Mouse (Mus musculus) 416B (cell line): ENCODE results near the gene Atcay.
"Not testable (repeated sequence)": the region's sequence is repeated elsewhere in the genome, so short reads cannot be mapped to it uniquely, and the experiment has no call there.

ENCODE experiments used
- DNase-seq: peaks from one replicate; pipeline ENCODE4 v3.0.0; 2011; ENCODE audit warnings: low read depth

Atcay gene

GRCm38 (mm10) chr10:81200141-81200540 is 30.5 kb downstream of the Atcay start:
- DNase-seq, result no peak

GRCm38 (mm10) chr10:81198990-81199389 is 31.6 kb downstream of the Atcay start:
- no peak for DNase-seq

GRCm38 (mm10) chr10:81198230-81198629 is 32.4 kb downstream of the Atcay start:
- peak; percentile 75 for DNase-seq

DNA sequence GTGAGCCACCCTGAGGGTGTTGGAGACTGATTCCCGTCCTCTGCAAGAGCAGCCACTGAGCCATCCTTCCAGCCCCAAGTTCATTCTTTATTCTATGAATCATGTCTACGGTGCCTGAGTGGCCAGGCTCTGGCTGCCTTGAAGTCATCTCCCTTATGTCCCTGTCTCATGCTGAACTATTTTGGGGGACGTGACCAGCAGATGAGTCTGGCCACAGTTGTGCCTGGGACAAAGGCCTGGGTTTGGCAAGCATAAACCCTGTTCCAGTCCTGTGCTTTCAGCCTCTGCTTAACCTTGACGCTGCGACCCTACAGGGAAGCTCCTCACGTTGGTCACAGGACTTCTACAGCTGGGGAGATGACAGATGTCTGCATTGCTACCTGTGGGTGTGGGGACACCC is 33.3 kb downstream of the Atcay start:
- no peak for DNase-seq

GRCm38 (mm10) chr10:81196470-81197065 is 34.1 kb downstream of the Atcay start:
- no peak for DNase-seq

- DNase-seq, result no peak
These were observed 35.3 kb downstream of the Atcay start for GRCm38 (mm10) chr10:81195300-81195699.

DNA sequence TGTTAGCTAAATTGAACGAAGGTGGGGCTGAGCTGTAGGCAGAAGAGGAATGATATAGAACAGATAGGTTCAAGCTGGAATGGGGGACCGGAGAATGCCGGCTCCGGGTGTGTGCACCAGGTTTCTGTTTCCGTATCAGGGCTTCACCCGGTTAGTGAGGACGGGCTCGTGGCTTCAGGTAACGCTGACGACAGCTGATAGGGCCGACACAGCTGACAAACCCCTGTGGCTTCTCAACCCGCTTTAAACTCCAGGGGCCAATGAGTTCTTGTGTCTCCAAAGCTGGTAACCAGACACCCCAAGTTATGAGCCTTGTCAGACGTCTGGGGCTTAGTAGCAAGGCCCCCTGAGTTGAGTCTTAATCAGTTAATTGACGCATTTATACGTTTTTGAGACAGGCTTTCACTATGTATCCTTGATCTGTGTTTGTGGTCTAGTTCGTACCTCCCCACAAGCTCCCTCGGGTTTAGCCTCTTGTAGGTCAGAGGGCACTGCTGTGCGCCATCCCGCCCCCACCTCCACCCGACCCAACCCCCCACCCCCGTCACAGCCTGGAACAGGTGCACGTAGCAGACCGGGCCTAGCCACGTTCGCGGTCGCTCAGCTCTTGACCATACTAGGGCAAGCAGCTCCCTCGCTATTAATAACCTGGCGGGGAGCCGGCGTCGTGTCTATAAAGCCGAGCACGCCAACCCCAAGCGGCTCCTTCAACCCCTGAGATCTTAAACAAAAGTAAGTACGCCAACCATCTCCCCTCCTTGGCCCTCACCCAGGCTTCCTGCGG is 36.5 kb downstream of the Atcay start:
- DNase-seq, result no peak

DNA sequence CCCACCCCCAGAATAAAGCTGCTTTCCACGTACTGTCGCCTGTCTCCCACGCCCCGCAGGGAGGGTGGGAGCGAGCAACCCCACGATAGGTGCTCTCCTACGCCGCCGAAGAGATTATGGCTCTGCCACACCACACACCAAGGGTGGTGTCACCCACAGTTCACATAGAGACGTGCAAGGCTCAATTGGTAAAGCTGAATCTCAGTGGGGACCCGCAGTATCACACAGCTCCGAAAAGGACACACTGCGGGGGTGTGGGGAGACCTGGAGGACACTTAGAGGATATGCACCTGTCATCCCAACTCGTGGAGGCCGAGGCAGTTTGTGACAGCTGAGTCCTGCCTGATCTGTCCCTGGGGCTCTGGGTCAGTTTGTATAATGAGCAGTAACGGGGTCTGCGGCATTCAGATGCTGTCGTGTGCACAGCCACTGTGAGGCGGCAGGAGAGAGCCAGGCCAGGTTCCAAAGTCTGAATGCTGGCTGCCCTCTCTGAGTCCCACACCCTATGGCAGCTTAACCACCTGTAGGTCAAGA is 37.6 kb downstream of the Atcay start:
- DNase-seq, result peak; percentile 45

DNA sequence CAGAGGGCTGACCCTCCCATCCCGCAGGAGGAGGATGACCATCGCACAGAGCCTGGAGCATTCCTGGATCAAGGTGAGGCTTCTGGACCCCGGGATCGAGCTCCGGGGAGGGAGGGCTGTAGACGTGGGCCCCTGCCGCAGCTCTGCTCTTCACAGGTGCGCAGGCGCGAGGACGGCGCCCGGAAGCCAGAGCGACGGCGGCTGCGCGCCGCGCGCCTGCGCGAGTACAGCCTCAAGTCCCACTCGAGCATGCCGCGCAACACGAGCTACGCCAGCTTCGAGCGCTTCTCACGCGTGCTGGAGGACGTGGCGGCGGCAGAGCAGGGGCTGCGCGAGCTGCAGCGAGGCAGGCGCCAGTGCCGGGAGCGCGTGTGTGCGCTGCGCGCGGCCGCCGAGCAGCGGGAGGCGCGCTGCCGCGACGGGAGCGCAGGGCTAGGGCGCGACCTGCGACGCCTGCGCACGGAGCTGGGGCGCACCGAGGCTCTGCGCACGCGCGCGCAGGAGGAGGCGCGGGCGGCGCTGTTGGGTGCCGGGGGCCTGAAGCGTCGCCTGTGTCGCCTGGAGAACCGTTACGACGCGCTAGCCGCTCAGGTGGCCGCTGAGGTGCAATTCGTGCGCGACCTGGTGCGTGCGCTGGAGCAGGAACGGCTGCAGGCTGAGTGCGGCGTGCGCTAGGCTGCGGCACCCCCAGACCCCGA is 38.2 kb downstream of the Atcay start:
- DNase-seq, result peak; percentile 87

GRCm38 (mm10) chr10:81191342-81191982 is 39.2 kb downstream of the Atcay start:
- peak; percentile 81 for DNase-seq

DNA sequence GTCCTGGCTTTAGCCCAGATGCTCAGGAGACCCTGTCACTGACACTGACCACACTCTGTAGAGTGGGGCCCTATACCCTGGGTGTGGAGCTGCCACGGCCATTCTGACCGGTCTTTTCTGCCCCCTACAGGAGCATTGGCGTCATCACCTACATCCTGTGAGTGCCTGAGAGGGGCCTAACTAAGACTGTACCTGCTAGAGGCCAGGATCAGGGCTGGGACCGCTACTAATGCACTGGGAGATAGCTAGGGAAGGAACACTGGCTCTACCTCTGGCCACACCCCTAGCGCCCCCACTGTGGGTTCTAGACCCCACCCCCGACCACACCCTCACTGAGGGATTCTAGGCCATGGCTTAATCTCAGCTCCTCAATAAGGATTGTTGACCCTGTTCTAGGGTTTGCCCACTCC is 39.7 kb downstream of the Atcay start:
- DNase-seq, result peak; percentile 56

DNA sequence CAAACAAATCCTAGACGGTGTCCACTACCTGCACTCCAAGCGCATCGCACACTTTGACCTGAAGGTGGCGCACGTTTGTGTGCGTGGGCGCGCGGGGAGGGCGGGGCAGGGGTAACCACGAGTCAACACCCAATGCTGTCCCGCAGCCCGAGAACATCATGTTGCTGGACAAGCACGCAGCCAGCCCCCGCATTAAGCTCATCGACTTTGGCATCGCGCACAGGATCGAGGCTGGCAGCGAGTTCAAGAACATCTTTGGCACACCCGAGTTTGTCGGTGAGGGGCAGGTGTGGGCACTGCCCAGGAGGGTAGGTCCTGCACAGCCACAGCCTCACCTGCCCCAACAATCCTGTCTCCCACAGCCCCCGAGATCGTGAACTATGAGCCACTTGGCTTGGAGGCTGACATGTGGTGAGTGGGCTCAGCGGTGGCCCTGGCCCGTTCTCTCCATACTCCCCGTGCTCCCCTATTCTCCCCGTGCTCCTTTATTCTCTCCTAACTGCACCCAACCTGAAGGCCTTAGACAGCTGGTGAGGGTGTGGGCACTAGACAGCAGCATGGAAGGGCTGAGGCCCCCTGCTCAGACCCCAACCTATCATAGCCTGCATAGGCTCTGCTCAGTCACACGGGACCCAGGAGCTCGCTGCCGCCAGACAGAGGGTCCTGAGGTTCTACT is 40.3 kb downstream of the Atcay start:
- peak; percentile 54 for DNase-seq

GRCm38 (mm10) chr10:81189821-81190220 is 40.8 kb downstream of the Atcay start:
- DNase-seq, result no peak

GRCm38 (mm10) chr10:81187161-81187560 is 43.5 kb downstream of the Atcay start:
- no peak for DNase-seq

GRCm38 (mm10) chr10:81184765-81185164 is 45.9 kb downstream of the Atcay start:
- no peak for DNase-seq

DNA sequence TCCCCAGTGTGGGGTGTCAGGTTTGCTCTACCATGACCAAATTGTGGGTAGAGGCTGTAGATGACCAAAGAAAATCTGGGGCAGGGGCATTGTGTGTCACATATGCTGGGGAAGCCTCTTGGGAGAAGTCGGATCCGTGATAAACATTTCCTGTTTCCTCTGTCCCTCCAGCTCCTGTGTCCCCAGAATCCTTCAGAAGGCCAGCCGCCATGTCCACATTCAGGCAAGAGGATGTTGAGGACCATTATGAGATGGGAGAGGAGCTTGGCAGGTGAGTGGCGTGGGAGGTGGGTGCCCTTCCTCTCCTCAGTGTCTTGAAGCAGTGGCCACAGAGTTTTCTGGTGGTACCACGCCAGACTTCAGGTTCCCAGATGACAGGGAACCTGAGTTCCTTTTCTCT is 46.8 kb downstream of the Atcay start, which contains the start of gene 4930442H23Rik:
4930442H23Rik (minus strand) TSS at position 45 of the 400 bp plus-strand sequence.
- no peak for DNase-seq

DNA sequence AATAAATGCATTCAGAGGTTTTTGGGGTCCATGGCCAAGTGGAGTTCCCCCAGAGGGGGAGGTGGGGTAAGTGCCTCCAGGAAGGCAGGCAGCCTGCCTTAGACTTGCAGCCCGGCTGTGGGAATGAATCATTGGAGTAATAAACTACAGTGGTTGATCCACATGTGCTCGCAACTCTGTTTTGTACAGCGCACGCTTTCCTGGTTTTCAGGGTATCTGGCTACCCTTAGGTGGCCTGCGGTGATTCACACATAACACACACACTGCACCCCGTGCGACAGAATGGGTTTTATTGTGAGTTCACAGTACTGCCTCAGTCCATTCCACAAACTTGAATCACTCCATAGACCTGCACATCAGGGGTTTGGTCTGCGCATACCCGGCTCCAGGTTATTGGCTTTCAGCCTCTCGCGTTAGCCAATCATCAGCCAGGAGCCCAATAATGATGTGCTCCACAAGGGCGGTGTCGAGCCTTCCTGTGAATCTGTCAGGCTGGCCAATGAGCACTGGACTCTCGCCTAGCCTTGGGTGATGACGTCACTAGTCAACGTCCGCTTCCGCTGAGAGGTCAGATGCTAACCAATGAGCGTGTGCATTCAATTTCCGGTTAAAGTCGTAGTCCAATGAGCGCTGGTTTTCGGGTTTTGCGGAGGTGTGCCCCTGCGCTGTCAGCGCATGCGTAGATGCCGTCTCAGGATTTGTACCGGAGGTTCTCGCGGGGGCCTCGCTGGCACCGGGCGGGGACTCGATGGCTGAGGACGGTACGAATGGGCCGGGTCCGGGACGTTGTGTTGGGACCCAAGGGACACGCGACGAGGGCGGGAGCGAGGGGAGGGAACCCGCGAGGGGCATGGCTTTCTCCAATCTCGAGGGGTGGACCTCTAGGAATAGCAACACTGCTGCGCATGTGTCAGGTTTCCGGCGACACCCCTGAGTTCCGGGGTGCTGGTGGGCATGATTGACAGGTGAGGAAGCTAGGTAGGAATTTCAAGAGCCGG is 48.0 kb downstream of the Atcay start, which contains the start of gene Dapk3:
Dapk3 (plus strand) TSS at position 670 of the 998 bp plus-strand sequence.
- peak; percentile 100 for DNase-seq

- not testable (repeated sequence) for DNase-seq
These were observed 48.8 kb downstream of the Atcay start for GRCm38 (mm10) chr10:81181860-81182259.

- DNase-seq, result no peak
These were observed 49.7 kb downstream of the Atcay start for GRCm38 (mm10) chr10:81180946-81181345.
